Mouse (Mus musculus) embryonic fibroblast, embryonic 13.5 days (primary cell): Measurements from ENCODE around the gene Bmpr1b.

ENCODE experiments used
- CTCF ChIP-seq: IDR thresholded peaks from 2 replicates; pipeline ENCODE4 v1.5.1; 2011; ENCODE audit warnings: mild to moderate bottlenecking, control low read depth, low read length, moderate library complexity, borderline replicate concordance; ENCODE audit not compliant: insufficient read depth
- POLR2A ChIP-seq: IDR thresholded peaks from 2 replicates; pipeline ENCODE4 v1.6.1; 2011; ENCODE audit warnings: low read depth, mild to moderate bottlenecking, control low read depth, low read length, moderate library complexity

DNA sequence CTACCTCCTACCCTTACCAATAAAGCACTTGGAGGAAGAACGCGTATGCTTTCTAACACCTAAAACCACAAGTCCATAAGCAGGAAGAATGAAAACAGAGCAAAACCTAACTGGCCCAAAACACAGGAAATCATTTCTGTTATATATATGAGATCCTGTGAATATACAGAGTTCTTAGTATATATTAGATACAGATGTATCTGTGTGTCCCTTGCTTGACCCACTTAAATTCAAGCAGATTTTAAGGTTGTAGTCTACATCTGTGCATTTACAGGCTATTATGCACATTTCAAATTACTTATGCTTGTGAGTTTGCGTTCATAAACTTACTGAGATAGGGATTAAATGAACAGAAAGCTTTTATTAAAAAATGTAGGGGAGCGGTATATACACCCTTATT lies 271.5 kb downstream of the Bmpr1b start:
- TF ChIP-seq POLR2A (no peak), CTCF (no peak)
